ENCODE assay signal across 11 mouse cellular contexts in genomic region chr9:29433910-29434309, GRCm38 (mm10).
DNase-seq lines count a peak whose midpoint lies in the region; ATAC-seq and TF ChIP-seq lines count a peak whose summit lies in the region.
"Had no signal": no experiment of that assay in that cellular context is flagged by ENCODE, and none has a peak within 500 bp of the region (broad histone marks: within the 10 kb centered on the region; RNA-seq: fewer than 3 reads in every experiment).

No protein-coding gene starts in this region.

- no peak for TF ChIP-seq CTCF in midbrain, postnatal 0 days (IDR thresholded peaks at IDR 0.05)

- WGBS in forebrain, embryonic 10.5 days: 3% methylated on average over 4 of the region's 4 CpGs
- 8% methylated on average over 4 of the region's 4 CpGs for WGBS in forebrain, embryonic 16.5 days
- 7% methylated on average over 4 of the region's 4 CpGs for WGBS in midbrain, embryonic 10.5 days
- 4% methylated on average over 4 of the region's 4 CpGs for WGBS in midbrain, postnatal 0 days
- WGBS in limb, embryonic 10.5 days: 1% methylated on average over 4 of the region's 4 CpGs
- WGBS in kidney, embryonic 15.5 days: 6% methylated on average over 4 of the region's 4 CpGs

- no peak overlapping the region for H3K9ac ChIP-seq in forebrain, embryonic 16.5 days (replicated peaks; ENCODE audit: low read depth, low read length)
- H3K9ac ChIP-seq in midbrain, postnatal 0 days (replicated peaks; ENCODE audit: low read length, poor library complexity, severe bottlenecking): no peak overlapping the region
- H3K9ac ChIP-seq in kidney, embryonic 15.5 days: no peak overlapping the region
- H3K9ac ChIP-seq: stomach, embryonic 15.5 days had no signal

- H3K27me3 ChIP-seq in forebrain, embryonic 10.5 days (ENCODE audit: poor library complexity, severe bottlenecking): peaks cover 37% of the 10 kb centered on the region
- H3K27me3 ChIP-seq in forebrain, embryonic 16.5 days (replicated peaks; ENCODE audit: control insufficient read depth, insufficient read depth, low read length): no peaks in the 10 kb centered on the region
- peaks cover 6% of the 10 kb centered on the region for H3K27me3 ChIP-seq in midbrain, embryonic 10.5 days (ENCODE audit: low read depth, poor library complexity, severe bottlenecking)
- H3K27me3 ChIP-seq in midbrain, postnatal 0 days (ENCODE audit: insufficient read depth, low read length): no peaks in the 10 kb centered on the region
- H3K27me3 ChIP-seq in limb, embryonic 10.5 days (ENCODE audit: low read depth, poor library complexity, severe bottlenecking): peaks cover 72% of the 10 kb centered on the region
- H3K27me3 ChIP-seq in kidney, embryonic 15.5 days: no peaks in the 10 kb centered on the region
- H3K27me3 ChIP-seq: stomach, embryonic 15.5 days had no signal

- no peaks in the 10 kb centered on the region for H3K36me3 ChIP-seq in forebrain, embryonic 10.5 days (replicated peaks)
- no peaks in the 10 kb centered on the region for H3K36me3 ChIP-seq in forebrain, embryonic 16.5 days (ENCODE audit: control insufficient read depth, insufficient read depth)
- H3K36me3 ChIP-seq in midbrain, embryonic 10.5 days: no peaks in the 10 kb centered on the region
- no peaks in the 10 kb centered on the region for H3K36me3 ChIP-seq in midbrain, postnatal 0 days (ENCODE audit: insufficient read depth, low read length)
- H3K36me3 ChIP-seq in limb, embryonic 10.5 days: no peaks in the 10 kb centered on the region
- H3K36me3 ChIP-seq in kidney, embryonic 15.5 days: no peaks in the 10 kb centered on the region
- H3K36me3 ChIP-seq: stomach, embryonic 15.5 days had no signal

- no peak overlapping the region for H3K27ac ChIP-seq in forebrain, embryonic 10.5 days
- no peak overlapping the region; the same call in 1 of the 2 replicates for H3K27ac ChIP-seq in forebrain, embryonic 16.5 days (ENCODE audit: low read length)
- H3K27ac ChIP-seq in midbrain, embryonic 10.5 days (replicated peaks): peak overlapping the region; percentile 33
- H3K27ac ChIP-seq in midbrain, postnatal 0 days (ENCODE audit: low read depth, low read length): no peak overlapping the region
- no peak overlapping the region for H3K27ac ChIP-seq in limb, embryonic 10.5 days
- H3K27ac ChIP-seq in kidney, embryonic 15.5 days: no peak overlapping the region
- H3K27ac ChIP-seq: macrophage; stomach, embryonic 15.5 days had no signal

- no peak; the same call in 1 of the 2 replicates for ATAC-seq in forebrain, embryonic 16.5 days
- no peak for ATAC-seq in midbrain, postnatal 0 days (ENCODE audit: low FRiP score)
- ATAC-seq in megakaryocyte progenitor cell, adult 5-6 weeks (replicated peaks; ENCODE audit: poor library complexity): no peak
- ATAC-seq in granulocyte monocyte progenitor cell, adult 5-6 weeks (replicated peaks; ENCODE audit: poor library complexity, severe bottlenecking): no peak
- ATAC-seq in kidney, embryonic 15.5 days (replicated peaks; ENCODE audit: low FRiP score): no peak

- H3K4me1 ChIP-seq in forebrain, embryonic 10.5 days: peaks cover 34% of the 10 kb centered on the region
- H3K4me1 ChIP-seq in forebrain, embryonic 16.5 days (replicated peaks; ENCODE audit: control insufficient read depth, insufficient read depth, low read length): peaks cover 11% of the 10 kb centered on the region
- peaks cover 22% of the 10 kb centered on the region for H3K4me1 ChIP-seq in midbrain, embryonic 10.5 days
- H3K4me1 ChIP-seq in midbrain, postnatal 0 days (ENCODE audit: insufficient read depth, low read length): peaks cover 10% of the 10 kb centered on the region; the same call in 1 of the 2 replicates
- H3K4me1 ChIP-seq in limb, embryonic 10.5 days: peaks cover 24% of the 10 kb centered on the region
- peaks cover 16% of the 10 kb centered on the region for H3K4me1 ChIP-seq in kidney, embryonic 15.5 days

- H3K4me2 ChIP-seq in forebrain, embryonic 16.5 days (ENCODE audit: low read length): no peak overlapping the region
- no peak overlapping the region for H3K4me2 ChIP-seq in midbrain, postnatal 0 days (ENCODE audit: low read depth, low read length, poor library complexity, severe bottlenecking)
- no peak overlapping the region for H3K4me2 ChIP-seq in kidney, embryonic 15.5 days
- H3K4me2 ChIP-seq: stomach, embryonic 15.5 days had no signal

- DNase-seq in forebrain, embryonic 10.5 days (ENCODE audit: extremely low spot score, low spot score): peak; percentile 33
- DNase-seq in midbrain, embryonic 10.5 days (ENCODE audit: low spot score): peak; percentile 29
- DNase-seq in midbrain, postnatal 0 days (ENCODE audit: low spot score): no peak
- DNase-seq in limb, embryonic 10.5 days (ENCODE audit: low spot score): peak; percentile 35
- DNase-seq: adrenal gland, postnatal 25 days had no signal

- no peak overlapping the region for H3K4me3 ChIP-seq in forebrain, embryonic 10.5 days
- H3K4me3 ChIP-seq in forebrain, embryonic 16.5 days (replicated peaks; ENCODE audit: low read length): no peak overlapping the region
- no peak overlapping the region for H3K4me3 ChIP-seq in midbrain, embryonic 10.5 days
- H3K4me3 ChIP-seq in midbrain, postnatal 0 days (ENCODE audit: low read depth, low read length): no peak overlapping the region
- H3K4me3 ChIP-seq in limb, embryonic 10.5 days: no peak overlapping the region
- H3K4me3 ChIP-seq in kidney, embryonic 15.5 days (replicated peaks): no peak overlapping the region
- H3K4me3 ChIP-seq: stomach, embryonic 15.5 days had no signal

- H3K9me3 ChIP-seq in forebrain, embryonic 10.5 days: no peaks in the 10 kb centered on the region
- no peaks in the 10 kb centered on the region for H3K9me3 ChIP-seq in forebrain, embryonic 16.5 days (ENCODE audit: control insufficient read depth, low read length)
- H3K9me3 ChIP-seq in midbrain, embryonic 10.5 days (replicated peaks): no peaks in the 10 kb centered on the region
- no peaks in the 10 kb centered on the region for H3K9me3 ChIP-seq in midbrain, postnatal 0 days (ENCODE audit: low read length)
- no peaks in the 10 kb centered on the region for H3K9me3 ChIP-seq in limb, embryonic 10.5 days (replicated peaks)
- no peaks in the 10 kb centered on the region for H3K9me3 ChIP-seq in kidney, embryonic 15.5 days (replicated peaks)
- H3K9me3 ChIP-seq: stomach, embryonic 15.5 days had no signal
